ENCODE assay signal across 19 mouse cellular contexts in the genomic region with DNA sequence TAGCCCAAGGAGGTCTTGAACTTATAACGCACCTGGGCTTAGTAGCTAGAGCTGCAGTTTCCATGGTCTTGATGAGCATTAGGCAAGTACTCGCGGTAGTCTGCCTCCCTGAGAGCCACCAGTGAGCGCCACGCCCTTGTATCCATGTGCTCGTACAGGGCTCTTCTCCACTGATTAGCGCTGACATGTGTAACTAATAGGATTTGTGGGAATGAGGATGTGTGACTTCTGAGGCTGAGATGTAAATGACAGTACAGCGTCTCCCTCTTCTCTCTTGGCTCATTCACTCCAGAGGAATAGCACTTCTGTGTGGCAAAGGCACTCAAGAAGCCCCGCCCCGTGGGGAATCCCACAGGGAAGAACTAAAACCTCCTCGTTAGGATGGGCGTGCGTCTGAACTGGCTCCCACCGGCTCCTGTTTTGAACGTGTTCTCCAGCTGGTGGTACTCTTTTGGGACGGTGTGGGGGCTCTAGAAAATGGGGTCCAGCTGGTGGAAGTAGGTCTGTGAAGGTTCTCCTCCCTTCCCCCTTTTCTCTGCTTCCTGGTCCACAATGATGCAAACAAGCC.
A peak's percentile ranks its signal among the peaks of the same experiment; 100 is the strongest.
DNase-seq lines count a peak whose midpoint lies in the region; ATAC-seq and TF ChIP-seq lines count a peak whose summit lies in the region.
"Had no signal": no experiment of that assay in that cellular context is flagged by ENCODE, and none has a peak within 500 bp of the region (broad histone marks: within the 10 kb centered on the region; RNA-seq: fewer than 3 reads in every experiment).

No protein-coding gene starts in this region.

- H3K4me1 ChIP-seq in hindbrain, embryonic 12.5 days = peaks cover 48% of the 10 kb centered on the region
- peaks cover 8% of the 10 kb centered on the region; the same call in 1 of the 2 replicates for H3K4me1 ChIP-seq in hindbrain, embryonic 11.5 days (replicated peaks; ENCODE audit: control insufficient read depth, insufficient read depth, low read length)
- H3K4me1 ChIP-seq in midbrain, embryonic 15.5 days = peaks cover 17% of the 10 kb centered on the region

- 61% methylated on average over 16 of the region's 16 CpGs for WGBS in hindbrain, embryonic 12.5 days
- WGBS in hindbrain, embryonic 11.5 days = 57% methylated on average over 16 of the region's 16 CpGs
- 35% methylated on average over 16 of the region's 16 CpGs for WGBS in midbrain, embryonic 15.5 days

- no peak for TF ChIP-seq CTCF in gastrocnemius, adult 2 months (IDR thresholded peaks at IDR 0.05)

- no peak overlapping the region for H3K9ac ChIP-seq in hindbrain, embryonic 12.5 days
- H3K9ac ChIP-seq in hindbrain, embryonic 11.5 days (ENCODE audit: low read depth, low read length) = no peak overlapping the region
- no peak overlapping the region for H3K9ac ChIP-seq in midbrain, embryonic 15.5 days
- H3K9ac ChIP-seq: forebrain, embryonic 13.5 days; liver, embryonic 15.5 days had no signal

- peak; percentile 17; the same call in 1 of the 2 replicates for ATAC-seq in hindbrain, embryonic 12.5 days (ENCODE audit: low FRiP score)
- no peak for ATAC-seq in hindbrain, embryonic 11.5 days (ENCODE audit: low FRiP score)
- peak; percentile 32; the same call in 1 of the 2 replicates for ATAC-seq in midbrain, embryonic 15.5 days (replicated peaks)
- no peak for ATAC-seq in frontal cortex, adult (ENCODE audit: low TSS enrichment)
- no peak for ATAC-seq in megakaryocyte, adult 5-6 weeks (ENCODE audit: poor library complexity, severe bottlenecking)
- ATAC-seq: forebrain, embryonic 13.5 days had no signal

- intact Hi-C loops in gastrocnemius, adult 2 months (cut with DNase I) = no loop called here
- intact Hi-C loops in gastrocnemius, postnatal 36 days (cut with DNase I) = no loop called here

- H3K9me3 ChIP-seq in hindbrain, embryonic 12.5 days (replicated peaks) = no peaks in the 10 kb centered on the region
- H3K9me3 ChIP-seq in hindbrain, embryonic 11.5 days (ENCODE audit: control insufficient read depth, low read length) = no peaks in the 10 kb centered on the region
- H3K9me3 ChIP-seq in midbrain, embryonic 15.5 days = no peaks in the 10 kb centered on the region
- H3K9me3 ChIP-seq: forebrain, embryonic 13.5 days; limb, embryonic 10.5 days; liver, embryonic 15.5 days had no signal

- DNase-seq in gastrocnemius, adult 2 months = peak; percentile 46
- DNase-seq in gastrocnemius, postnatal 36 days = no peak
- no peak for DNase-seq in hindbrain, embryonic 11.5 days (ENCODE audit: low spot score)
- peak; percentile 30 for DNase-seq in Muller cell, postnatal 12 days (ENCODE audit: inconsistent ontology term)
- DNase-seq: adrenal gland, postnatal 10 days; cerebellum, postnatal 25 days; heart, postnatal 4 days; kidney, adult 2 months; kidney, postnatal 4 days; lung, postnatal 14 days; right cerebral cortex, postnatal 14 days; thymus, adult 18-20 months had no signal

- no peaks in the 10 kb centered on the region for H3K36me3 ChIP-seq in hindbrain, embryonic 12.5 days
- H3K36me3 ChIP-seq in hindbrain, embryonic 11.5 days (ENCODE audit: control insufficient read depth, insufficient read depth, low read length) = no peaks in the 10 kb centered on the region
- H3K36me3 ChIP-seq in midbrain, embryonic 15.5 days (replicated peaks) = no peaks in the 10 kb centered on the region
- H3K36me3 ChIP-seq: limb, embryonic 10.5 days; liver, embryonic 15.5 days had no signal

- no peak overlapping the region; the same call in 1 of the 2 replicates for H3K4me2 ChIP-seq in hindbrain, embryonic 12.5 days (replicated peaks)
- no peak overlapping the region for H3K4me2 ChIP-seq in hindbrain, embryonic 11.5 days (replicated peaks; ENCODE audit: low read depth, low read length)
- H3K4me2 ChIP-seq in midbrain, embryonic 15.5 days = no peak overlapping the region
- H3K4me2 ChIP-seq: forebrain, embryonic 13.5 days; liver, embryonic 15.5 days had no signal

- H3K27ac ChIP-seq in gastrocnemius, adult 2 months = no peak overlapping the region
- no peak overlapping the region for H3K27ac ChIP-seq in hindbrain, embryonic 12.5 days
- no peak overlapping the region for H3K27ac ChIP-seq in hindbrain, embryonic 11.5 days (ENCODE audit: low read depth, low read length)
- H3K27ac ChIP-seq in midbrain, embryonic 15.5 days = no peak overlapping the region
- H3K27ac ChIP-seq: forebrain, embryonic 13.5 days; limb, embryonic 10.5 days; liver, embryonic 15.5 days had no signal

- peak overlapping the region; percentile 59 for H3K4me3 ChIP-seq in gastrocnemius, adult 2 months
- no peak overlapping the region for H3K4me3 ChIP-seq in hindbrain, embryonic 12.5 days
- no peak overlapping the region for H3K4me3 ChIP-seq in hindbrain, embryonic 11.5 days (ENCODE audit: low read depth, low read length)
- no peak overlapping the region for H3K4me3 ChIP-seq in midbrain, embryonic 15.5 days
- H3K4me3 ChIP-seq: forebrain, embryonic 13.5 days; limb, embryonic 10.5 days; liver, embryonic 15.5 days had no signal

- H3K27me3 ChIP-seq in hindbrain, embryonic 12.5 days = 0 out of 2 replicates have a peak, but pooled peaks cover 7% of the 10 kb centered on the region
- no peaks in the 10 kb centered on the region for H3K27me3 ChIP-seq in hindbrain, embryonic 11.5 days (ENCODE audit: control insufficient read depth, insufficient read depth, low read length)
- peaks cover 11% of the 10 kb centered on the region for H3K27me3 ChIP-seq in midbrain, embryonic 15.5 days (replicated peaks)
- H3K27me3 ChIP-seq: forebrain, embryonic 13.5 days had no signal

Comparison
In these comparisons a context has a peak if more than half of its experiments do, and no peak if none do; other contexts are left out.
1. DNase-seq: peak in gastrocnemius, adult 2 months (single experiment) and Muller cell, postnatal 12 days (single experiment); none in gastrocnemius, postnatal 36 days (0 of 2) and hindbrain, embryonic 11.5 days (single experiment).
2. ATAC-seq: peak in hindbrain, embryonic 12.5 days (single experiment) and midbrain, embryonic 15.5 days (single experiment); none in hindbrain, embryonic 11.5 days (single experiment), frontal cortex, adult (single experiment) and megakaryocyte, adult 5-6 weeks (single experiment).